Mouse (Mus musculus) liver, embryonic 14.5 days (tissue): Measurements from ENCODE around the gene Spsb4.

Experiments used
- CTCF ChIP-seq: IDR thresholded peaks from 2 replicates; pipeline ENCODE4 v1.5.1; 2016; ENCODE audit warnings: antibody characterized with exemption, low read depth, control low read depth
- EP300 ChIP-seq: IDR thresholded peaks from 2 replicates; pipeline ENCODE4 v1.6.1; 2016; ENCODE audit warnings: antibody characterized with exemption, low read depth

GRCm38 (mm10) chr9:96957298-96957865, 61.3 kb downstream of the Spsb4 start:
- no peak for TF ChIP-seq CTCF
- no peak for TF ChIP-seq EP300
